Mouse (Mus musculus) spleen, embryonic (tissue): Measurements from ENCODE around the gene Wipf2.

ENCODE experiments used
- CTCF ChIA-PET: fragments of 350-600 bp; sonication (Branson Sonifier 250); formaldehyde crosslinking; loops from one replicate; lab custom pipeline; 2022; lab: Charles Lee

The Wipf2 gene

GRCm38 (mm10) chr11:98850100-98851093 is 13.0 kb upstream of the Wipf2 start:
- CTCF ChIA-PET, result interaction anchor here (0.6 to 0.8 kb wide), 2 partner anchors 48 to 1704 kb away, joined by 3 to 6 read pairs; no protein-coding TSS in a partner anchor

- CTCF ChIA-PET, result no interaction called here
Measured at GRCm38 (mm10) chr11:98854116-98854515, 9.3 kb upstream of the Wipf2 start.

GRCm38 (mm10) chr11:98854659-98855058 is 8.8 kb upstream of the Wipf2 start:
- CTCF ChIA-PET, result no interaction called here

- CTCF ChIA-PET, result interaction anchor here (0.6 to 0.7 kb wide), 2 partner anchors 21 to 184 kb away, joined by 3 read pairs; no protein-coding TSS in a partner anchor
Measured at GRCm38 (mm10) chr11:98858759-98859731, 4.4 kb upstream of the Wipf2 start.

- CTCF ChIA-PET, result no interaction called here
Measured at GRCm38 (mm10) chr11:98863751-98864429, 452 bp downstream of the Wipf2 start.

- CTCF ChIA-PET, result no interaction called here
Measured at GRCm38 (mm10) chr11:98867293-98867692, 3.9 kb downstream of the Wipf2 start.

GRCm38 (mm10) chr11:98869906-98870305 is 6.5 kb downstream of the Wipf2 start:
- CTCF ChIA-PET, result no interaction called here

GRCm38 (mm10) chr11:98870791-98871190 is 7.4 kb downstream of the Wipf2 start:
- CTCF ChIA-PET, result no interaction called here

- CTCF ChIA-PET, result no interaction called here
Measured at GRCm38 (mm10) chr11:98871416-98871815, 8.0 kb downstream of the Wipf2 start.

- CTCF ChIA-PET, result interaction anchor here (0.7 kb wide), 1 partner anchor 249 kb away, joined by 7 read pairs; no protein-coding TSS in a partner anchor
Measured at GRCm38 (mm10) chr11:98872040-98872439, 8.6 kb downstream of the Wipf2 start.

- CTCF ChIA-PET, result no interaction called here
Measured at GRCm38 (mm10) chr11:98873900-98874299, 10.5 kb downstream of the Wipf2 start.

- CTCF ChIA-PET, result no interaction called here
Measured at GRCm38 (mm10) chr11:98877001-98877400, 13.6 kb downstream of the Wipf2 start.

- CTCF ChIA-PET, result no interaction called here
Measured at GRCm38 (mm10) chr11:98887703-98888102, 24.3 kb downstream of the Wipf2 start.

GRCm38 (mm10) chr11:98889077-98889476 is 25.6 kb downstream of the Wipf2 start:
- CTCF ChIA-PET, result no interaction called here

GRCm38 (mm10) chr11:98889977-98890376 is 26.5 kb downstream of the Wipf2 start:
- CTCF ChIA-PET, result interaction anchor here (0.7 kb wide), 1 partner anchor 63 kb away, joined by 3 read pairs; no protein-coding TSS in a partner anchor

- CTCF ChIA-PET, result interaction anchor here (0.6 kb wide), 1 partner anchor 1223 kb away, joined by 13 read pairs; no protein-coding TSS in a partner anchor
Measured at GRCm38 (mm10) chr11:98892426-98892825, 29.0 kb downstream of the Wipf2 start.

- CTCF ChIA-PET, result no interaction called here
Measured at GRCm38 (mm10) chr11:98900529-98901125, 37.2 kb downstream of the Wipf2 start.

- CTCF ChIA-PET, result no interaction called here
Measured at GRCm38 (mm10) chr11:98902621-98903245, 39.3 kb downstream of the Wipf2 start.

GRCm38 (mm10) chr11:98904577-98904976 is 41.1 kb downstream of the Wipf2 start:
- CTCF ChIA-PET, result no interaction called here

GRCm38 (mm10) chr11:98905033-98905432 is 41.6 kb downstream of the Wipf2 start:
- CTCF ChIA-PET, result no interaction called here
